Mouse (Mus musculus): ENCODE data around the gene Parvg. TPM values are rescaled to one million over a fixed set of nuclear protein-coding genes. Genes with fewer than 3 reads are reported as not detected.
A peak's percentile ranks its signal among the peaks of the same experiment; 100 is the strongest.
"Not testable (repeated sequence)": the region's sequence is repeated elsewhere in the genome, so short reads cannot be mapped to it uniquely, and the experiment has no call there.

The Parvg gene
- under 1 TPM; 0.74 to 0.97 TPM for total RNA-seq (2021)
- long read RNA-seq, experiment 1 = 0 reads
- long read RNA-seq, experiment 2 = 0 reads

DNA sequence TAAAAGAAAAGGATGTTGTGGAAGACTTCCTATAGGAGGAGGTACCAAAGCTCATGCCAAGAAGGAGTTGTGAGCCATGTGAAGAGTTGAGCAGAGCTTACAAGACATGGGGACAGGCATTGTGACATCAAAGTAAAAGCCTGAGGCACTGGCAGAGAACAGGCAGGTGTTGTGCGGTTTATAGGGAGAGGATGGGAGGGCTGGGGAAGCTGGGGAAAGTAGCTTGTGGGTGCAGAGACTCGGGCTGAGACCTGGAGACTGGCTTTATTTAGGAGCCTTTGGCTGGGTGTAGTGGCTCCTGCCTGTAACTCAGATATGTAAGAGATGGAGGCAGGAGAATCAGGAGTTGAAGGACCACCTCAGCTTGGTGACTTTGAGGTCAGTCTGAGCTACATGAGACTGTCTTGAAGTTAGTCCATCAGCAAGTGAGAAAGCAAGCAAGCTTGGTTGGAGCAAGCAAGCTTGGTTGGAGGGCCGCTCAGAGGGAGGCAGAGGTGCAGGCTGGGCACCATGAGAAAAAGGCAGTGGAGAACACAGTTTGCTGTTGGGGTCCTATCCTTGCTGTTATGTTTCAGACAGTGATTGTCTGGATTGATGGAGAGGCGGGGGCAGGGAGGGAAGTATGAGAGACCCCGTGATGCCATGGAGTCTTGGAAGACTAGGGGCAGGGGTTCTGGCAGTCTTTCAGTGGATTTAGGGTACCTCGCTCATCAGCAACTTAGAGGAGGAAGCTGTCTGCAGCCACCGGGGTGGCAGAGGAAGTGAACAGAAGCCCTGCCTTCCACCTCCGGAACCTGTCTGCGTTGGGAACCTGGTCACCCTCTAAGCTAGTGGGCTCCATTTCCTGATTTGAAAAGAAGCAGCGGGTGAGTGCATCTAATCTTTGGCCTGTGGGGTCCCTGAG, at the start of gene Parvg:
Gene Parvg, plus strand, starts transcription at position 61 of the 904 bp plus-strand sequence.
- DNase-seq = no peak
- intact Hi-C loops (cut with DNase I) = no loop called here

GRCm38 (mm10) chr15:84276066-84276465, 47.8 kb upstream of the Parvg start:
- intact Hi-C loops (cut with DNase I) = no loop called here
- no peak for DNase-seq

GRCm38 (mm10) chr15:84278091-84278490, 45.7 kb upstream of the Parvg start:
- no peak for DNase-seq
- intact Hi-C loops (cut with DNase I) = no loop called here

GRCm38 (mm10) chr15:84278656-84279055, 45.2 kb upstream of the Parvg start:
- intact Hi-C loops (cut with DNase I) = no loop called here
- no peak for DNase-seq

DNA sequence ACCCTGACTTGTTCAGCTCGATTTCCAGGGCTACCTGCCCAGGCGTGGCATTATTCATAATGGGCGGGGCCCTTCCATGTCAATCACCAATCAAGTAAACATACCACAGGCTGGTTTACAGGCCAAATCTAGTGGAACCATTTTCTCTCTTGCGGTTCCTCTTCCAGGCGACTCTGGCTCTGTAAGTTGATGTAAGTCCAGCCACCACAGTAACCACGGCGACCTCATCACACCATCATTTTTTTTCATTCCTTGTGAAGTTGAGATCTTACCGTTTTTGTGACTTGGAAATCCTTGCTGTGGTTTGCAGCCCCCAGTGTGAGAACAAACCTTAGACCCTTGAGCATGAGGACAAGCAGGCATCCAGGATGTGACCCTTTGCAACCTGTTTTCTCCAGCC, 43.5 kb upstream of the Parvg start:
- DNase-seq = no peak
- intact Hi-C loops (cut with DNase I) = loop anchor here (5.0 kb wide), 1 partner anchor 332 kb away; no protein-coding TSS in a partner anchor

DNA sequence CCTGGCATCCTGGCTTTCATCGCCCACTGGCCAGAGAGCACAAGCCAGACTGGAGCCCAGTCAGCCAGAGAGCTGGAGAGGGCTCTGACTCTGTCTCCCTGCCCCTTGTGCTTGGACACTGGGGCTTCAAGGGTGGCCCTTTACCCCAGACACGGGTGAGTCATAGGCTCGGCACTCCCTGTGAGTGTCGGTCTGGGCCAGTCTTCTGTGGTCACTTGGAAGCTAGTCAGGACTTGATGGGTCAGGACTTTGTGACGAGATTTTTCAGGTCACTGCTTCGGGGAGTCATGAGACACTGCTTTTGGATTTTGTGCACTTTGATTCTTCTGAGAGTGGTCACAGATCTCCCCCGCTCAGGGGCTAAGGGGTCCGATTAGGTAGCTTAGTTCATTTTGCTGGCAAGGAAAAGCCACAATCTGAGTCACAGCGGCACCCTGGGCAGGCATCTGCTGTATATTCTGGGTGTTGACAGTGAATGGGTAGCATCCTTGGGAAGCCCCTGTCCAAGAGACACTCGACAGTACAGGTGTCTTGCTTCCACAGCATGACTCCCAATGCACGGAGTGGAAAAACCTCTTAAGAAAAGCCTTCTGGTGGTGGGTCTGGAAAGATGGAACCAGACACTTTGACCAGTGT, 43.0 kb upstream of the Parvg start:
- intact Hi-C loops (cut with DNase I) = loop anchor here (5.0 kb wide), 1 partner anchor 331 kb away; no protein-coding TSS in a partner anchor
- DNase-seq = no peak

- intact Hi-C loops (cut with DNase I) = loop anchor here (5.0 kb wide), 1 partner anchor 330 kb away; no protein-coding TSS in a partner anchor
Measured at GRCm38 (mm10) chr15:84282206-84283085, 41.4 kb upstream of the Parvg start.

DNA sequence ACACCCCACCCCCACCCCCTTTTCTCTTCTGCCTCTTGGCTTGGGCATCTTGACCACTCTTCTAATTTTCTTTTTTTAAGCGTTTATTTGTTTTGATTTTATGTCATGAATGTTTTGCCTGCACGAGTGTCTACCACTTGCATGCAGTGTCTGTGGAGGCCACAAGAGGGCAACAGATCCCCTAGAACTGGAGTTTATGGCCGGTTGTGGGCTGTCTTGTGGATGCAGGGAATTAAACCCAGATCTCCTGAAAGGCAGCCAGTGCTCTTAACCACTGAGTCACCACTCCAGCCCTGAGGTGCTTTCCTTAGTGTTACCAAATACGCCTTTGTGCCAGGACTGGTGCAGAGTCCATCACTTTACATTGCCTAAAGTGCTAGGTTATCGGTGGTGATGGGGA, 39.8 kb upstream of the Parvg start:
- DNase-seq = no peak
- intact Hi-C loops (cut with DNase I) = loop anchor here (5.0 kb wide), 1 partner anchor 328 kb away; no protein-coding TSS in a partner anchor

More at GRCm38 (mm10) chr15:84282206-84283085, 41.4 kb upstream of the Parvg start:
- no peak for DNase-seq

DNA sequence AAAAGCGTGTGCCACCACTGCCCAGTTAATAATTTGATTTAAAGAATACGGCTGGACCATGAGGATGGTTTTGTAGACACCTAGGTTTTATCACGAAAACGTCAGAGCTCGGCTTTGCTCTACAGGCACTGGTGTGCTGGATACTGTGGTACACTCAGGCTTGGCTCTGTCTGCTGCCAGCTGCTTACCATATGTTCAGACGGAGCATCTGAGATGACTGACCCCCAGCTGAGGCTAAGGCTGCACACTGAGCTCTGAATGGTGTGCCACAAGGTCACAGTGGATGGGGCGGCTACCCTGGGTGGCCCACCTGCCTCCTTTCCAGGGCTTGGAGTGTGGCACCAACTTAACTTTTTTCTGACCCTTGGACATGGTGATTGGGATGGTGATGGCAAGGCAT, 38.4 kb upstream of the Parvg start:
- no peak for DNase-seq
- intact Hi-C loops (cut with DNase I) = no loop called here

DNA sequence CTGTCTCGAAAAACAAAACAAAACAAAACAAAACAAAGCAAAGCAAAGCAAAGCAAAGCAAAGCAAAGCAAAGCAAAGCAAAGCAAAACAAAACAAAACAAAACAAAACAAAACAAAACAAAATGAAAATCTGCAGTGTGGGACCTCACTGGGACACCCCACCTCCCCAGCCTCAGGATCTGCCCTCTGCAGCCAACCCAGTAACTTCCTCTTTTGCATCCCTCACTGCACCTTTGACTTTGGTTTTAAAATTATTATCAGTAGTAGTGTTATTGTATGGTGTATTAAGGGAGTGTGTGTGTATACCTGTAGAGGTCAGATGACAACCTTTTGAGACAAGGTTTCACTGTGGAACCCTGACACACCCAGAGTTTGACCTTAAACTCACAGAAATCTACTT, 34.9 kb upstream of the Parvg start:
- intact Hi-C loops (cut with DNase I) = not testable (repeated sequence)

GRCm38 (mm10) chr15:84291097-84291496, 32.7 kb upstream of the Parvg start:
- intact Hi-C loops (cut with DNase I) = no loop called here

More for the DNA sequence above, 34.9 kb upstream of the Parvg start:
- DNase-seq = not testable (repeated sequence)

DNA sequence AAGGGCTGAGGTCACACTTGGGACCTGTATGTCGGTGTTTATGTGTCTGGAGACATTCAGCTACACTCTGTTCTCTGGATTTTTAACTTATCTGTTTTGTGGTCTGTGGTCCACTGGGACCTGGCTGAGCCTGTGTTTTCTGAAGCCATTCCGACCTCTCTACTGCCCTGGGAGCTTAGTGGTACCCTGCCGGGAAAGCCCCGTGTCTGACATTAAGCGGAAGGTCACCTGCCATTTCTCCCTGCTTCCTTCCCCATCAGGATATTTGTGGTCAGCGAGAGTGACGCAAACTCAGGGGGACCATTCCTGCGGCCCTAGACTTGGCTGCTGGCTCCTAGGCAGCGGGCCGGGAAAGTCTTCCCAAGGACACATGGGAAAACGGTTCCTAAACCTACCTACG, 30.2 kb upstream of the Parvg start:
- DNase-seq = no peak
- intact Hi-C loops (cut with DNase I) = no loop called here

More at GRCm38 (mm10) chr15:84291097-84291496, 32.7 kb upstream of the Parvg start:
- no peak for DNase-seq

DNA sequence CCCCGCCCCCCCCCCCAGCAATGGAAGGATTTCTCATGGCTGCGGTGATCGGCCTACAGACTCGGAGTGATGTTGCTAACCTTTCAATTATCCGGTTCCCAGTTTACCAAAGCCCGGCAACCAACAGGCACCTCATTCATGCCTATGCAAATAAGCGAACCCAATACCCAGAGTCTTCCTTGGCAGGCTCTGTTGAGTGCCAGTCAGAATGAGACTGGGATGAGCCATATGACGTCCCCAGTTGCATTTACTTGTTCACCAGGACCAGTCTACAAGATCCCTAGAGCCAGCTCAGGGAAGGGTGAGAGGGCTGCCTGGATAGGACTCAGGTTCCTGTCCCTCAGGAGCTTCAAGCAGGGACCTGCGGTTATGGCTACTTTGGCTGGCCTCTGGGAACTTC, 29.4 kb upstream of the Parvg start:
- DNase-seq = no peak
- intact Hi-C loops (cut with DNase I) = no loop called here

- DNase-seq = no peak
- intact Hi-C loops (cut with DNase I) = no loop called here
Measured at GRCm38 (mm10) chr15:84295225-84295624, 28.6 kb upstream of the Parvg start.

- intact Hi-C loops (cut with DNase I) = no loop called here
Measured at GRCm38 (mm10) chr15:84297454-84297853, 26.4 kb upstream of the Parvg start.

GRCm38 (mm10) chr15:84298804-84299370, 24.9 kb upstream of the Parvg start:
- DNase-seq = no peak
- intact Hi-C loops (cut with DNase I) = no loop called here

More at GRCm38 (mm10) chr15:84297454-84297853, 26.4 kb upstream of the Parvg start:
- DNase-seq = no peak

- intact Hi-C loops (cut with DNase I) = no loop called here
- no peak for DNase-seq
Measured at GRCm38 (mm10) chr15:84299662-84300333, 24.0 kb upstream of the Parvg start.

GRCm38 (mm10) chr15:84300591-84300990, 23.2 kb upstream of the Parvg start:
- intact Hi-C loops (cut with DNase I) = no loop called here
- DNase-seq = no peak

DNA sequence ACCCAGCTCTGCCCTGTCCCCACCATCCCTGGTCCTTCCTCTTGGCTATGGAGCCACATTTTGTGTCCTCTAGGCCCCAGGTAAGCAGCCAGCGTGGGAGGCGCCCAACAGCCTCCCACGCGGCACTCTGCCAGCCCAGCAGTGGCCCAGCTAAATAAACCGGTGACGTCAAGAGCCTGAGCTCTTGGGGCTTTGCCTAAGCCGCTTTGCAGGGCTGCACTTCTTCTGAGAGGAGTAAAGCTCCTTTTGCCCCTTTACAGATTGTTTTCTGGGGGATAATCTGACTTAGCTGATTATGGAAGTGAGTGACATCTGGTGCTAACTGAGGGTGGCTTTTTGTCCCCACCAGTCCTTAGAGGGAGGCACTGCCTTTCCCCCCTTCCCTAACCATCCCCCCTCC, 22.8 kb upstream of the Parvg start:
- DNase-seq = peak in 1 of 2 experiments; percentile 40
- intact Hi-C loops (cut with DNase I) = no loop called here
